Mouse (Mus musculus): ENCODE results near the gene Drp2.

The Drp2 gene

DNA sequence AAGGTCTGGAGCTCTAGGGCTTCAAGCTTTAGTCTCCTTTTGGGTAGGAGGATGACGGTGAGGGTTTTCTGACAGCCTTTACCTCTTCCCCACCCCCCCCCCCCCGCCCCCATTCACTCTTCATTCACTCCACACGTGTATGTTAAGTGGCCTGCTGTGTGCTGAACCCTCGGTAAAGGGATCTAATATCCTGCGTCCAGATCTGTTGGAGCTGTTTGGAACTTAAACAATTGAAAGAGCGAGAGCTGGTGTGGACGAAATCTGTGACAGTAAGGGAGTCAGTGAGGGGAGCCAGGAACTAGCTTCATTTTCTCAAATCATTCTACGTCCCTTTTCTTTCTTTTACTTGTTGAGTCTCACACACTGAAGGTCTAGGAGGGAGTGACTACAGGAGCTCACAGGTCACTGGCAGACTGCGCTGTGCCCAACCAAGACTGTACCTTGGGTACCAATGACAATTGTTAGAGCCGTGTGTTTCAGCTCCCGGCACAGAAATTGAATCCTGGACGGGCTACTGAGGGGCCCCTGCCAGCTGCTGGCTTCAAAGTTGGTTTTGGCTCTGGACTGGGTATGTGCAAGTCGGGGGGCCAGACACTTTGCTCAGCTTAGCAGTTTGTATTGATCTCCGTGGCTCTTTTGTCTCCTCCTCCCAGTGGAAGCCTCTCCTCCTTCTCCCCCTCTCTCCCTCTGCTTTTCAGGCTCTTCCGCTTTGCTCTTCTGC, at the start of gene Drp2:
Drp2 (plus strand) TSS at position 689 of the 721 bp plus-strand sequence.
- DNase-seq (ENCODE audit: extremely low read depth, low read depth), result no peak

GRCm38 (mm10) chrX:134359336-134359735, 45.0 kb upstream of the Drp2 start:
- no peak for DNase-seq (ENCODE audit: extremely low read depth, low read depth)

DNA sequence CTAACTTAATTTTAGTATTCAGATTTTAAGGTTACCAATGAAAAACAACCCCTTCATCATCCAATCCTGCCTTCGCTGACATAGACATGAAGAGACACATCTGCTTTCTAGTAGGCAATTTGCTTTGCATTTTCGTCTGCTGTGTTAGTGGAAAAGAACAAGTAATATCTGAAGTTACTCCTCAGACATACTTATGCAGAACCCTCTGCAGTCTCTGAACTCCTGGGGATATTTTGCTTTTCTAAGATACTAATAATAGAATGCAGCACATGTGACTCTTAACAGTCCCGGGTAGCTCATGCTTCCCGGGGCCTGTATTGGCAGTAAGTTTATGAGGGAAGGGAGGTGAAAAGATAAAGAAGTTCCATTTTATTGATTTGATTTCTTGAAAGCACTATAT, 42.2 kb upstream of the Drp2 start:
- DNase-seq (ENCODE audit: extremely low read depth, low read depth), result no peak

DNA sequence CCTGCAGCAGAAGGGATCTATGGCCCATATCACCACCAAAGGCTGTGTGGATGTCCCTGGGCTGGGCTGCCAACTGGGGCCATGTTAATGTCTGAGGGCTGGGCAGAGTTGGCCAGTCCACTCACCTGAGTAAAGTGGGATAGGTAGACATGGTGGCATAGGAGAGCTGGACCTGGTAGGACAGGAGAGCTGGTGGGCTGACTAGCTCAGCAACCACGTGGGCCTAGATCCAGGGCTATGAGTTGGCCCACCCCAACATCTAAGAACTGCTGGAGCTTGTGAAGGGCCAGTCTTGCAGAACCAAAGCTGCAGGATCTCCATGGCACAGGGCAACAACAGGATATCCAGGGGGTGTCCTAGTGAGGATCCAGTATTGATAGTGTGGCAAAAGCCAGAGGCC, 38.9 kb upstream of the Drp2 start:
- no peak for DNase-seq (ENCODE audit: extremely low read depth, low read depth)

- no peak for DNase-seq (ENCODE audit: extremely low read depth, low read depth)
Observed at GRCm38 (mm10) chrX:134366547-134366946, 37.8 kb upstream of the Drp2 start.

DNA sequence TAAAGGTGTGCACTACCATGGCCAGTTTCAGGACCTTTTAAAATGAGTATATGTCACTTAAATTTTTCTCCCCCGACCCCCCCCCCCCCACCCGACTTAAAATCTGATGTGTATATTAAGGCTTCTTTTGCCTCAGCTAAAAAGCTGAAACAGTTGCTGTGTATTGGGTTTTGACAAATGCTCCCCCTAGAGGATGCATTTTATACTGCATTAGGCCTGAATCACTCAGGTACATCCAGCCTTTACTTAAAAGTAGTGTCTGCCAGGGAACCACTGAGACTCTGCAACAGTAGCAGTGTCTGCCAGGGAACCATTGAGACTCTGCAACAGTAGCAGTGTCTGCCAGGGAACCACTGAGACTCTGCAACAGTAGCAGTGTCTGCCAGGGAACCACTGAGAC, 33.1 kb upstream of the Drp2 start:
- peak; percentile 15 for DNase-seq (ENCODE audit: extremely low read depth, low read depth)

DNA sequence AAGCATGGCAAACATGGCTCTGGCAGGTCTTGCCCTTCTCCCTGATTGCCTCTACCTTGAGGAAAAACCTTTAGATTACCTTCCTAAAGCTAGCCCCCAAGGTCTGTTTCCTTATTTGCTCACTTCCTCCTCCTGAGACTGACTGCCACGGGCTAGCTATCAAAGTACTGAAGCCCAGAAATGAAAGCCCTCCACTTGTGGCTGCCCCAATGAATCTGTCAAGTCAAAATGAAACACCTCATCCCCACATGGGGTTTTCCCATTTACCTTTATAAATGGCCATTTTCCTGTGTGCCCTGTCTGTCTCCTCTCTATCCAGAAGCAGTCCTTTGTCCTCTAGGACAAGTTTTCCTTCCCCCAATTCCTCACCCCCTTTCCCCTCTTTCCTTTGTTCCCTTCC, 30.2 kb upstream of the Drp2 start:
- no peak for DNase-seq (ENCODE audit: extremely low read depth, low read depth)

- no peak for DNase-seq (ENCODE audit: extremely low read depth, low read depth)
Observed at GRCm38 (mm10) chrX:134384896-134385295, 19.5 kb upstream of the Drp2 start.

GRCm38 (mm10) chrX:134398972-134399371, 5.4 kb upstream of the Drp2 start:
- DNase-seq (ENCODE audit: extremely low read depth, low read depth), result no peak

GRCm38 (mm10) chrX:134404584-134404955, 219 bp downstream of the Drp2 start:
- no peak for DNase-seq (ENCODE audit: extremely low read depth, low read depth)

DNA sequence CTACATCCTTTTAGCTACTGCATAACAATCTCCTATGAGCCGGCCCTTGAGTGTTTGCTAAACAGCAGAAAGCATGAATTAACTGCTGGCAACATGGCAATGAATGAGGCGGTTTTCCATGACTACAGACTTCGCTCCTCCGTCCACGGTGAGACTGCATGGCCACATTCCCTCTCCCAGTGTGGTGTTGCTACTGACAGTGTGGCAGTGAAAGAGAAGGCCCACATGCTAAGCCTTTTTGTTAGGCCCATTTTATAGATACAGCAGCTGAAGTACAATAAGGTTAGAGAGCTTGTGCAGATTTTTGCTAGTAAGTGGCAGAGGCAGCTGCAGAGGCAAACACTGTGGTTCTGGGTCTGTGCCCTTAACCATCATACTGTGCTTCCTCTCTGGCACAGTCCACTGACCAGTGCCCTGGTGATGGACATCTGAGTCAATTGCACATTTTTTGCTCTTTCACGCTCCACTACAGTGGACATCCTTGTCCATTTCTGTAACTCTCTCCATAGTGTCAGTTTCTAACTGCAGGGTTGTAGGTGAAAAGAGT, 5.1 kb downstream of the Drp2 start:
- no peak for DNase-seq (ENCODE audit: extremely low read depth, low read depth)

DNA sequence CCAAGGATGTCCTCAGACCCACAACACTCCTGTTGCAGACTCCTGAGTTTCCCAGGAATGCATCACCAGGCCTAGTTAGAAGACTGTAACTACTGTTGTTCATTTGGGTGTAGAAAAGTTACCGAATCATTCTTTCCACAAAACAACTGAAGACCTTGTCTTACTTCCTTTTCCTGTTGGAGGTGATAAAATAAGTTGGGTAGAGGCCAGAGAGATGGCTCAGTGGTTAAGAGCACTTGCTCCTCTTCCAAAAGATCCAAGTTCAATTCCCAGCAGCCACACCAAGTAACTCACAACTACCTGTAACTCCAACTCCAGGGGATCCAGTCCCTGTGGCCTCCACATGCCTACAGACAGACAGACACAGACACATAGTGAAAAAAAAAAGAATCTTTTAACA, 7.7 kb downstream of the Drp2 start:
- peak; percentile 40 for DNase-seq (ENCODE audit: extremely low read depth, low read depth)

- DNase-seq (ENCODE audit: extremely low read depth, low read depth), result no peak
Observed at GRCm38 (mm10) chrX:134420097-134420496, 15.7 kb downstream of the Drp2 start.

DNA sequence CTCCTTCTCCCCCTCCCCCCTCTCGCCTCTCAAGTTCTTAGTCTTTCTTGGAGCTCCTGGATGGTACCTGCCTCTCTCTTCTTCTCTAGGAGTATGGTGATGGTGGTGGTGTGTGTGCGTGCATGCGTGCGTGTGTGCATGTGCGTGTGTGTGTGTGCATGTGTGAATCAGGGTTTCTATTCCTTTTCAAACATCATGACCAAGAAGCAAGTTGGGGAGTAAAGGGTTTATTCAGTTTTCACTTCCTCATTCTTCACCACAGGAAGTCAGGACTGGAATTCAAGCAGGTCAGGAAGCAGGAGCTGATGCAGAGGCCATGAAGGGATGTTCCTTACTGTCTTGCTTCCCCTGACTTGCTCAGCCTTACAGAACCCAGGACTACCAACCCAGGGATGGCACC, 19.9 kb downstream of the Drp2 start:
- DNase-seq (ENCODE audit: extremely low read depth, low read depth), result no peak

DNA sequence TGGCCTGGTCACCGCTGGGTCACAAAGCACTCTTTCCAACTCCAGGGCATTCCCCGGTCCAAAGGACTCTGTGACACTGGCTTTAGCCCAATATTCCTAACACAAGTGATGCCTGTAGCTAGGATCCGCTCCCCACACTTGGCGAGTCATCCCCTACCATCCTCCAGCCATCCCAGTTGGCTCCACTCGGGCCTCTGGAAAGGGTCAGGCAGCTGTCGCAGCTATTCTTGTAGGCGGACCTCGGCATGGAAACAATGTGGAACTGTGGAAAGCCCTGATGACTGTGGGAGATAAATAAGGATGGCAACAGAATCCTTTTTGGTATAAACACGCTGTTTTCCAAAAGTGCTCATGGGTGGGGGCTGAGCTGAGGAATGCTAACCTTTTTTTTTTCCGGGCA, 21.4 kb downstream of the Drp2 start:
- no peak for DNase-seq (ENCODE audit: extremely low read depth, low read depth)

- no peak for DNase-seq (ENCODE audit: extremely low read depth, low read depth)
Observed at GRCm38 (mm10) chrX:134426819-134427218, 22.5 kb downstream of the Drp2 start.

DNA sequence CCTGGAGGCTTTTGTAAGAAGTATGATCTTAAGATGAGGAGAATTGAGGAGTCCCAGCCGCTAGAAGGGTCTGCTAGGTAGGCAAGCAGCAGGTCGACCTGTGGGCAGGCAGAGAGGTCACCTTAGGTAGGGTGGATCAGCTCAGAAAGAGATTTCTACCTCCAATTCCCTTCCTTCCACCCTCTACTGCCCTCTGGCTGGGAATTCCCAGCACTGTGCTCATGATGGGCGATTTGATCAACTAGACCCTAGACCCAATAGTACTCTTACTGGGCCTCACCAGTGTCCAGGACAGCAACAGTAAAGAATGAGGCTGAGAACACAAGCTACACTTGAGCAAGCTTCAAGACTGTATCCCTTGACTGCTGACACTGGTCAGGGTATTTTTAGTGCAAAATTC, 23.0 kb downstream of the Drp2 start:
- no peak for DNase-seq (ENCODE audit: extremely low read depth, low read depth)

DNA sequence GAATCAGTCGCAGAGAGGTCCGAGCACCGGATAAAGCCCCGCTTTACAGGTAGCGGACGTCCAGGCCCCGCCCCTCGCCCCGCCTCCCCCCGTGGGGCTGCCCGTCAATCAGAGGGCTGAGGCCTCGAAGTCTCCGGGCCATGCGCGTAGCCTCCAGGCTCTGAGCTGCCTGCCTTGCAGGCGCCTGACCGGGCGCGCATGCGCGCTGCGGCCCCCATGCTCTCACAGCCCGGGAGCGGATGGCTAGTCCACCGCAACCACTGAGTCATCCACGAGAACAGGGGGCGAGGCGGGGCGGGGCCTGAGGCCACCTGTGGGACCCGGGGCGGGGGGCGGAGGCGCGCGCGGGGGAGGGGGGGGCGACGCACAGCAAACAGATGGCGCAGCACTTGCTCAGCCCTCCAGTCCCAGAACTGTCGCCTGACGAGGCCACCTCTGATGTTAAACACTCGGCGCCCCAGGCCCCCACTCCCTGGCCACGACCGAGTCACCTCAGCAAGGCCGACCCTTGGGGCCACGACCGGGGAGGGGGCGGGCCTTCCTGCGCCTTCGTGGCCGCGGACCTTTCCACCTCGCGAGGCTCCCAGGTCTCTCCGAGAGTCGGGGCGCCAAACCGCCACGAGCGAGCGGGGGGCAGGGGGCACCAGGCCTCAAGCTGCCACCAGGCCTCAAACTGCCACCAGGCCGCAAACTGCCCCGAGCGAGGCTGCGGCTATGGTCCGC, 70.8 kb downstream of the Drp2 start:
- no peak for DNase-seq (ENCODE audit: extremely low read depth, low read depth)

- no peak for DNase-seq (ENCODE audit: extremely low read depth, low read depth)
Observed at GRCm38 (mm10) chrX:134476290-134476689, 71.9 kb downstream of the Drp2 start, which contains the start of gene Taf7l. Gene Taf7l, minus strand, starts transcription at chrX:134476490.

DNA sequence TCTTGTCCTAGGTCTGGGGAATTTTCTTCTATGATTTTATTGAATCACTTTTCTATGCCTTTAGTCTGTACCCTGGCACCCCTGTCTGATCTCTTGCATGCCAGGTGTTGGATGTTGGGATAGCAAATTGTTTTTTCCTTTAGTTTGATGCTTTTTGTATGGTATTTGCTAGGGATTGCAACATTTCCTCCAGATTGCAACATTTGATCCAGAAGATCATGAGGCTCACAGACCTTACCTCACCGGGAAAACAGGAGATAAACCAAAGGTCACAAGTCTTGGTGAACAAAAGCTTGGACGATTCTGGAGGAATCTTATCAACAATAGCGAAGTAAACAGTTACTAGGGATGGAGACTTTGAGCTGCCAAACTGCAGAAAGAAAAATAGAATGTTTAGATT, 77.4 kb downstream of the Drp2 start:
- no peak for DNase-seq (ENCODE audit: extremely low read depth, low read depth)

DNA sequence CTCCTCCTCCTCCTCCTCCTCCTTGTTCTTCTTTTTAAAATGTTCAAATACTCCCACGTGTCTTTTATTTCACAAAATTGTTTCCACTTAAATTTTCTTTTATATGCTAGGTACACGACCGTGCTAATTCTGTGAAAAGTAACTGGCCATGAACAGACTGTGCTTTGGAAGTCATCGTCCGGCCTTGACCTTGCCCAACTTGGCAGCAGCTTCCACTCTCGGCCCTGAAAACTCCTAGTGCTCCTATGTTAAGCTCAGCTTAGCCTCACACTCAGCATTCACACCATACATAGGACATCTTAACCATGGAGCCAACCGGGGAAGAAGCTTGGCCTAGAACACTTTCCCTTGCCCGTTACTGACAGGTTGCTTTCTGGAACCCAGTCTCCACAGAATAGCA, 96.3 kb downstream of the Drp2 start:
- DNase-seq (ENCODE audit: extremely low read depth, low read depth), result no peak
